Mouse (Mus musculus) liver, postnatal 0 days (tissue): ENCODE data around the gene Hist1h3d. TPM values are rescaled to one million over a fixed set of nuclear protein-coding genes. Genes with fewer than 3 reads are reported as not detected.
A peak's percentile ranks its signal among the peaks of the same experiment; 100 is the strongest.
"Not testable (repeated sequence)": the region's sequence is repeated elsewhere in the genome, so short reads cannot be mapped to it uniquely, and the experiment has no call there.

Experiments
- ATAC-seq: fragments of 200-750 bp; cut with Nextera tagmentation; 2 replicates; pipeline ENCODE4 v1.8.0; 2017; ENCODE audit warnings: mild to moderate bottlenecking, moderate library complexity
- DNase-seq: peaks from one replicate; pipeline ENCODE4 v3.0.0-alpha.2; 2016
- H3K27ac ChIP-seq: fragments of 300-500 bp; sonication (generic); 2 replicates; pipeline ENCODE4 v1.5.1; 2014; ENCODE audit warnings: antibody characterized with exemption, moderate library complexity, mild to moderate bottlenecking, low read depth
- H3K27me3 ChIP-seq: fragments of 300-500 bp; sonication (generic); 2 replicates; pipeline ENCODE4 v1.6.1; 2014; ENCODE audit warnings: low read length, control low read depth, mixed read lengths; ENCODE audit not compliant: insufficient read depth
- H3K36me3 ChIP-seq: fragments of 300-500 bp; sonication (generic); replicated peaks from 2 replicates; pipeline ENCODE4 v1.6.1; 2014; ENCODE audit warnings: mild to moderate bottlenecking, control low read depth, low read length, moderate library complexity, mixed read lengths; ENCODE audit not compliant: insufficient read depth
- H3K4me1 ChIP-seq: fragments of 300-500 bp; sonication (generic); 2 replicates; pipeline ENCODE4 v1.6.1; 2014; ENCODE audit warnings: antibody characterized with exemption, mild to moderate bottlenecking, control low read depth; ENCODE audit not compliant: insufficient read depth
- H3K4me2 ChIP-seq: fragments of 300-500 bp; sonication (generic); 2 replicates; pipeline ENCODE4 v1.6.1; 2014; ENCODE audit warnings: low read depth, mild to moderate bottlenecking, low read length, moderate library complexity, mixed read lengths
- H3K4me3 ChIP-seq: fragments of 300-500 bp; sonication (generic); 2 replicates; pipeline ENCODE4 v1.5.1; 2014; ENCODE audit warnings: low read depth, low read length
- H3K9ac ChIP-seq: fragments of 300-500 bp; sonication (generic); replicated peaks from 2 replicates; pipeline ENCODE4 v1.6.1; 2014; ENCODE audit warnings: mild to moderate bottlenecking, moderate library complexity
- H3K9me3 ChIP-seq: fragments of 300-500 bp; sonication (generic); 2 replicates; pipeline ENCODE4 v1.6.1; 2016; ENCODE audit warnings: mild to moderate bottlenecking, control low read depth, low read length, mixed read lengths
- CTCF ChIP-seq: sonication (generic); IDR thresholded peaks from 2 replicates; pipeline ENCODE4 v1.5.1; 2016; ENCODE audit warnings: antibody characterized with exemption, low read depth
- EP300 ChIP-seq: IDR thresholded peaks from 2 replicates; pipeline ENCODE4 v1.6.1; 2016; ENCODE audit warnings: antibody characterized with exemption, low read depth, mild to moderate bottlenecking
- WGBS: fragments of 180-500 bp; shearing (Covaris S2); extraction: QIAGEN DNeasy Blood & Tissue Kit; methylation state at CpG from one replicate; pipeline ENCODE4 v1.1.7; 2014; ENCODE audit not compliant: insufficient replicate concordance; 5-methylcytosine and 5-hydroxymethylcytosine counted together
- polyA plus RNA-seq: library from polyadenylated mRNA; unstranded; fragments of >200 nt; fragmentation: Nextera tagmentation; extraction: Ambion mirVana; gene quantifications from 2 replicates; pipeline ENCODE4 v1.2.1, GENCODE M21; 2015

Gene Hist1h3d
- polyA plus RNA-seq, 1 experiment from 2014 or later = 5.8 TPM

- 3% methylated on average over 18 of the region's 18 CpGs for WGBS
- ATAC-seq (peak; percentile 30), DNase-seq (no peak)
- Histone ChIP-seq H3K9ac (peak overlapping the region; percentile 65), H3K36me3 (no peaks in the 10 kb centered on the region), H3K27ac (peak overlapping the region; percentile 99), H3K4me3 (peak overlapping the region; percentile 43), H3K27me3 (no peaks in the 10 kb centered on the region), H3K4me2 (peak overlapping the region; percentile 83), H3K9me3 (no peaks in the 10 kb centered on the region), H3K4me1 (peaks cover 7% of the 10 kb centered on the region)
- peak; percentile 69 for TF ChIP-seq CTCF
- peak; percentile 73 for TF ChIP-seq EP300
These were observed 12.7 kb upstream of the Hist1h3d start for GRCm38 (mm10) chr13:23562699-23563462.

GRCm38 (mm10) chr13:23564482-23564881 is 11.1 kb upstream of the Hist1h3d start:
- TF ChIP-seq EP300 (no peak), CTCF (no peak)
- no peaks in the 10 kb centered on the region for H3K27me3 ChIP-seq
- H3K4me2 ChIP-seq = no peak overlapping the region
- H3K36me3 ChIP-seq = no peaks in the 10 kb centered on the region
- ATAC-seq (no peak), DNase-seq (no peak)
- peaks cover 7% of the 10 kb centered on the region for H3K4me1 ChIP-seq
- H3K9me3 ChIP-seq = no peaks in the 10 kb centered on the region
- no peak overlapping the region for H3K4me3 ChIP-seq
- 76% methylated on average over 2 of the region's 2 CpGs for WGBS
- no peak overlapping the region for H3K27ac ChIP-seq
- H3K9ac ChIP-seq = no peak overlapping the region

- peak overlapping the region; percentile 69 for H3K4me2 ChIP-seq
- peak; percentile 17 for ATAC-seq
- not testable (repeated sequence) for DNase-seq, H3K9me3 ChIP-seq, H3K36me3 ChIP-seq, H3K4me1 ChIP-seq, H3K27me3 ChIP-seq
- peak overlapping the region; percentile 52 for H3K4me3 ChIP-seq
- peak overlapping the region; percentile 98 for H3K27ac ChIP-seq
- H3K9ac ChIP-seq = peak overlapping the region; percentile 80
- TF ChIP-seq CTCF = peak; percentile 26; the same call in 1 of the 2 replicates
- WGBS = 6% methylated on average over 13 of the region's 41 CpGs
These were observed 5.1 kb upstream of the Hist1h3d start for GRCm38 (mm10) chr13:23570261-23571021.

GRCm38 (mm10) chr13:23571022-23571503 is 4.5 kb upstream of the Hist1h3d start, which contains the start of the genes Hist1h2ae and Hist1h2bg:
Hist1h2ae (minus strand) TSS chr13:23571220.
Hist1h2bg (plus strand) TSS chr13:23571396.
- no peaks in the 10 kb centered on the region for H3K27me3 ChIP-seq
- DNase-seq (peak; percentile 78), ATAC-seq (peak; percentile 79)
- peak within 1 kb of the TSS; percentile 80 for H3K9ac ChIP-seq
- peak within 1 kb of the TSS; percentile 98 for H3K27ac ChIP-seq
- no peaks in the 10 kb centered on the region for H3K9me3 ChIP-seq
- under 1% methylated on average over 18 of the region's 18 CpGs for WGBS
- H3K4me3 ChIP-seq = peak within 1 kb of the TSS; percentile 52
- H3K4me2 ChIP-seq = peak within 1 kb of the TSS; percentile 69
- no peaks in the 10 kb centered on the region for H3K36me3 ChIP-seq
- no peaks in the 10 kb centered on the region; the same call in 1 of the 2 replicates for H3K4me1 ChIP-seq
- no peak for TF ChIP-seq CTCF
- TF ChIP-seq EP300 = peak; percentile 79

- under 1% methylated on average over 11 of the region's 34 CpGs for WGBS
- not testable (repeated sequence) for H3K27me3 ChIP-seq, ATAC-seq, H3K36me3 ChIP-seq, DNase-seq, H3K9me3 ChIP-seq, H3K4me1 ChIP-seq
- H3K4me3 ChIP-seq = peak overlapping the region; percentile 52
- H3K27ac ChIP-seq = peak overlapping the region; percentile 98
- H3K9ac ChIP-seq = peak overlapping the region; percentile 80
- 0 out of 2 replicates have a peak, but pooled peaks have one; percentile 14 for TF ChIP-seq EP300
- H3K4me2 ChIP-seq = peak overlapping the region; percentile 69
These were observed 3.9 kb upstream of the Hist1h3d start for GRCm38 (mm10) chr13:23571504-23572217.
